Mouse (Mus musculus): ENCODE data around the gene Nr2f6. TPM values are rescaled to one million over a fixed set of nuclear protein-coding genes. Genes with fewer than 3 reads are reported as not detected.

Gene Nr2f6
- polyA plus RNA-seq, 1 experiment from 2014 or later, result 39.9 TPM

GRCm38 (mm10) chr8:71404011-71404410 lies 22.3 kb upstream of the Nr2f6 start:
- H3K36me3 ChIP-seq (ENCODE audit: control insufficient read depth, insufficient read depth, low read length), result peaks cover 15% of the 10 kb centered on the region
- ATAC-seq (ENCODE audit: low read depth), result no peak
- no peak overlapping the region for H3K4me2 ChIP-seq (ENCODE audit: low read depth, low read length)
- H3K9ac ChIP-seq (ENCODE audit: low read length), result no peak overlapping the region
- H3K4me1 ChIP-seq (replicated peaks; ENCODE audit: control insufficient read depth, insufficient read depth, low read length), result peaks cover 12% of the 10 kb centered on the region
- WGBS, result 86% methylated on average over 8 of the region's 8 CpGs
- H3K27me3 ChIP-seq (ENCODE audit: control insufficient read depth, insufficient read depth, low read depth, low read length), result no peaks in the 10 kb centered on the region
- no peak overlapping the region for H3K4me3 ChIP-seq (ENCODE audit: low read length)
- H3K27ac ChIP-seq (ENCODE audit: low read length), result no peak overlapping the region
- H3K9me3 ChIP-seq (ENCODE audit: control insufficient read depth, low read length), result no peaks in the 10 kb centered on the region

GRCm38 (mm10) chr8:71403107-71403885 lies 21.5 kb upstream of the Nr2f6 start:
- H3K9ac ChIP-seq (ENCODE audit: low read length), result no peak overlapping the region
- H3K27me3 ChIP-seq (ENCODE audit: control insufficient read depth, insufficient read depth, low read depth, low read length), result no peaks in the 10 kb centered on the region
- peaks cover 12% of the 10 kb centered on the region for H3K4me1 ChIP-seq (replicated peaks; ENCODE audit: control insufficient read depth, insufficient read depth, low read length)
- no peak overlapping the region for H3K4me3 ChIP-seq (ENCODE audit: low read length)
- H3K9me3 ChIP-seq (ENCODE audit: control insufficient read depth, low read length), result no peaks in the 10 kb centered on the region
- WGBS, result 47% methylated on average over 6 of the region's 6 CpGs
- no peak for ATAC-seq (ENCODE audit: low read depth)
- no peak overlapping the region for H3K4me2 ChIP-seq (ENCODE audit: low read depth, low read length)
- no peak overlapping the region for H3K27ac ChIP-seq (ENCODE audit: low read length)
- H3K36me3 ChIP-seq (ENCODE audit: control insufficient read depth, insufficient read depth, low read length), result peaks cover 14% of the 10 kb centered on the region

- WGBS, result 86% methylated on average over 9 of the region's 9 CpGs
- Histone ChIP-seq H3K36me3 (ENCODE audit: control insufficient read depth, insufficient read depth, low read length) (peaks cover 11% of the 10 kb centered on the region), H3K4me1 (replicated peaks; ENCODE audit: control insufficient read depth, insufficient read depth, low read length) (peaks cover 16% of the 10 kb centered on the region), H3K4me2 (ENCODE audit: low read depth, low read length) (no peak overlapping the region), H3K27ac (ENCODE audit: low read length) (no peak overlapping the region), H3K4me3 (ENCODE audit: low read length) (no peak overlapping the region), H3K27me3 (ENCODE audit: control insufficient read depth, insufficient read depth, low read depth, low read length) (no peaks in the 10 kb centered on the region), H3K9me3 (ENCODE audit: control insufficient read depth, low read length) (no peaks in the 10 kb centered on the region), H3K9ac (ENCODE audit: low read length) (no peak overlapping the region)
- ATAC-seq (ENCODE audit: low read depth), result no peak
These were observed 20.7 kb upstream of the Nr2f6 start for GRCm38 (mm10) chr8:71402446-71402964.

- ATAC-seq (ENCODE audit: low read depth), result no peak
- H3K4me3 ChIP-seq (ENCODE audit: low read length), result no peak overlapping the region
- no peak overlapping the region for H3K27ac ChIP-seq (ENCODE audit: low read length)
- H3K4me1 ChIP-seq (replicated peaks; ENCODE audit: control insufficient read depth, insufficient read depth, low read length), result peaks cover 12% of the 10 kb centered on the region
- no peak overlapping the region for H3K9ac ChIP-seq (ENCODE audit: low read length)
- no peak overlapping the region for H3K4me2 ChIP-seq (ENCODE audit: low read depth, low read length)
- H3K9me3 ChIP-seq (ENCODE audit: control insufficient read depth, low read length), result no peaks in the 10 kb centered on the region
- peaks cover 11% of the 10 kb centered on the region for H3K36me3 ChIP-seq (ENCODE audit: control insufficient read depth, insufficient read depth, low read length)
- H3K27me3 ChIP-seq (ENCODE audit: control insufficient read depth, insufficient read depth, low read depth, low read length), result no peaks in the 10 kb centered on the region
These were observed 19.7 kb upstream of the Nr2f6 start for GRCm38 (mm10) chr8:71401454-71401853.

GRCm38 (mm10) chr8:71400826-71401225 lies 19.1 kb upstream of the Nr2f6 start:
- no peak overlapping the region for H3K4me3 ChIP-seq (ENCODE audit: low read length)
- H3K4me2 ChIP-seq (ENCODE audit: low read depth, low read length), result no peak overlapping the region
- no peak overlapping the region for H3K27ac ChIP-seq (ENCODE audit: low read length)
- no peaks in the 10 kb centered on the region for H3K27me3 ChIP-seq (ENCODE audit: control insufficient read depth, insufficient read depth, low read depth, low read length)
- ATAC-seq (ENCODE audit: low read depth), result no peak
- H3K9ac ChIP-seq (ENCODE audit: low read length), result no peak overlapping the region
- WGBS, result 76% methylated on average over 2 of the region's 2 CpGs
- no peaks in the 10 kb centered on the region for H3K9me3 ChIP-seq (ENCODE audit: control insufficient read depth, low read length)
- peaks cover 16% of the 10 kb centered on the region for H3K4me1 ChIP-seq (replicated peaks; ENCODE audit: control insufficient read depth, insufficient read depth, low read length)
- peaks cover 11% of the 10 kb centered on the region for H3K36me3 ChIP-seq (ENCODE audit: control insufficient read depth, insufficient read depth, low read length)

GRCm38 (mm10) chr8:71397701-71398100 lies 15.9 kb upstream of the Nr2f6 start:
- ATAC-seq (ENCODE audit: low read depth), result no peak
- no peaks in the 10 kb centered on the region for H3K27me3 ChIP-seq (ENCODE audit: control insufficient read depth, insufficient read depth, low read depth, low read length)
- no peaks in the 10 kb centered on the region for H3K9me3 ChIP-seq (ENCODE audit: control insufficient read depth, low read length)
- peak overlapping the region; percentile 88 for H3K9ac ChIP-seq (ENCODE audit: low read length)
- peaks cover 16% of the 10 kb centered on the region for H3K4me1 ChIP-seq (replicated peaks; ENCODE audit: control insufficient read depth, insufficient read depth, low read length)
- peak overlapping the region; percentile 93 for H3K4me2 ChIP-seq (ENCODE audit: low read depth, low read length)
- H3K36me3 ChIP-seq (ENCODE audit: control insufficient read depth, insufficient read depth, low read length), result peaks cover 11% of the 10 kb centered on the region
- H3K27ac ChIP-seq (ENCODE audit: low read length), result no peak overlapping the region
- 83% methylated on average over 12 of the region's 12 CpGs for WGBS
- peak overlapping the region; percentile 92 for H3K4me3 ChIP-seq (ENCODE audit: low read length)

- peak within 1 kb of the TSS; percentile 88 for H3K27ac ChIP-seq (ENCODE audit: low read length)
- peak; percentile 97 for ATAC-seq (ENCODE audit: low read depth)
- H3K27me3 ChIP-seq (ENCODE audit: control insufficient read depth, insufficient read depth, low read depth, low read length), result no peaks in the 10 kb centered on the region
- H3K9me3 ChIP-seq (ENCODE audit: control insufficient read depth, low read length), result no peaks in the 10 kb centered on the region
- WGBS, result under 1% methylated on average over 34 of the region's 34 CpGs
- H3K9ac ChIP-seq (ENCODE audit: low read length), result peak within 1 kb of the TSS; percentile 88
- peaks cover 16% of the 10 kb centered on the region for H3K4me1 ChIP-seq (replicated peaks; ENCODE audit: control insufficient read depth, insufficient read depth, low read length)
- peak within 1 kb of the TSS; percentile 92 for H3K4me3 ChIP-seq (ENCODE audit: low read length)
- peak within 1 kb of the TSS; percentile 93 for H3K4me2 ChIP-seq (ENCODE audit: low read depth, low read length)
- peaks cover 11% of the 10 kb centered on the region for H3K36me3 ChIP-seq (ENCODE audit: control insufficient read depth, insufficient read depth, low read length)
These were observed 15.0 kb upstream of the Nr2f6 start, which contains the start of gene Babam1 for GRCm38 (mm10) chr8:71396639-71397305. TSS of gene Babam1 (plus strand) at chr8:71396861.

GRCm38 (mm10) chr8:71395629-71396028 lies 13.9 kb upstream of the Nr2f6 start, which contains the start of gene Ushbp1:
TSS of gene Ushbp1 (minus strand) at chr8:71395802.
- peaks cover 11% of the 10 kb centered on the region for H3K36me3 ChIP-seq (ENCODE audit: control insufficient read depth, insufficient read depth, low read length)
- H3K27me3 ChIP-seq (ENCODE audit: control insufficient read depth, insufficient read depth, low read depth, low read length), result no peaks in the 10 kb centered on the region
- ATAC-seq (ENCODE audit: low read depth), result no peak
- H3K9me3 ChIP-seq (ENCODE audit: control insufficient read depth, low read length), result no peaks in the 10 kb centered on the region
- peak within 1 kb of the TSS; percentile 88 for H3K27ac ChIP-seq (ENCODE audit: low read length)
- 66% methylated on average over 9 of the region's 9 CpGs for WGBS
- peak within 1 kb of the TSS; percentile 93 for H3K4me2 ChIP-seq (ENCODE audit: low read depth, low read length)
- peak within 1 kb of the TSS; percentile 52 for H3K9ac ChIP-seq (ENCODE audit: low read length)
- H3K4me1 ChIP-seq (replicated peaks; ENCODE audit: control insufficient read depth, insufficient read depth, low read length), result peaks cover 16% of the 10 kb centered on the region
- peak within 1 kb of the TSS; percentile 92 for H3K4me3 ChIP-seq (ENCODE audit: low read length)

- no peak for ATAC-seq (ENCODE audit: low read depth)
- H3K9me3 ChIP-seq (ENCODE audit: control insufficient read depth, low read length), result no peaks in the 10 kb centered on the region
- H3K4me2 ChIP-seq (ENCODE audit: low read depth, low read length), result peak overlapping the region; percentile 47
- peak overlapping the region; percentile 52 for H3K9ac ChIP-seq (ENCODE audit: low read length)
- 71% methylated on average over 10 of the region's 10 CpGs for WGBS
- H3K36me3 ChIP-seq (ENCODE audit: control insufficient read depth, insufficient read depth, low read length), result peaks cover 10% of the 10 kb centered on the region
- H3K4me1 ChIP-seq (replicated peaks; ENCODE audit: control insufficient read depth, insufficient read depth, low read length), result peaks cover 16% of the 10 kb centered on the region
- H3K27ac ChIP-seq (ENCODE audit: low read length), result peak overlapping the region; percentile 69
- peak overlapping the region; percentile 37 for H3K4me3 ChIP-seq (ENCODE audit: low read length)
- no peaks in the 10 kb centered on the region for H3K27me3 ChIP-seq (ENCODE audit: control insufficient read depth, insufficient read depth, low read depth, low read length)
These were observed 13.3 kb upstream of the Nr2f6 start for GRCm38 (mm10) chr8:71395071-71395470.
